Mouse (Mus musculus): ENCODE measurements around the gene Zfp526. TPM values are rescaled to one million over a fixed set of nuclear protein-coding genes. Genes with fewer than 3 reads are reported as not detected.

Zfp526 gene
- polyA plus RNA-seq, 1 experiment from 2014 or later, result 2.8 TPM

- no peak for ATAC-seq (ENCODE audit: low FRiP score, low read depth)
- no peaks in the 10 kb centered on the region for H3K36me3 ChIP-seq
- no peak overlapping the region for H3K27ac ChIP-seq
- H3K9ac ChIP-seq, result no peak overlapping the region
- 89% methylated on average over 11 of the region's 11 CpGs for WGBS
- H3K4me3 ChIP-seq, result no peak overlapping the region
- H3K4me1 ChIP-seq, result no peaks in the 10 kb centered on the region
- no peak overlapping the region for H3K4me2 ChIP-seq (replicated peaks)
- no peaks in the 10 kb centered on the region for H3K9me3 ChIP-seq
- 0 out of 2 replicates have a peak, but pooled peaks cover 3% of the 10 kb centered on the region for H3K27me3 ChIP-seq
These were observed 30.4 kb upstream of the Zfp526 start for GRCm38 (mm10) chr7:25190806-25191205.

GRCm38 (mm10) chr7:25192110-25192509 is 29.1 kb upstream of the Zfp526 start:
- H3K27ac ChIP-seq, result no peak overlapping the region
- no peak overlapping the region for H3K4me3 ChIP-seq
- no peak overlapping the region for H3K4me2 ChIP-seq (replicated peaks)
- no peaks in the 10 kb centered on the region for H3K4me1 ChIP-seq
- H3K9ac ChIP-seq, result no peak overlapping the region
- H3K9me3 ChIP-seq, result no peaks in the 10 kb centered on the region
- 74% methylated on average over 8 of the region's 8 CpGs for WGBS
- ATAC-seq (ENCODE audit: low FRiP score, low read depth), result no peak
- H3K27me3 ChIP-seq, result no peaks in the 10 kb centered on the region
- no peaks in the 10 kb centered on the region for H3K36me3 ChIP-seq

GRCm38 (mm10) chr7:25195148-25195547 is 26.1 kb upstream of the Zfp526 start:
- H3K9ac ChIP-seq, result no peak overlapping the region
- H3K4me3 ChIP-seq, result no peak overlapping the region
- no peaks in the 10 kb centered on the region for H3K9me3 ChIP-seq
- WGBS, result 59% methylated on average over 3 of the region's 3 CpGs
- no peak overlapping the region for H3K4me2 ChIP-seq (replicated peaks)
- H3K36me3 ChIP-seq, result no peaks in the 10 kb centered on the region
- ATAC-seq (ENCODE audit: low FRiP score, low read depth), result no peak
- H3K4me1 ChIP-seq, result no peaks in the 10 kb centered on the region
- H3K27ac ChIP-seq, result no peak overlapping the region
- H3K27me3 ChIP-seq, result no peaks in the 10 kb centered on the region

- Histone ChIP-seq H3K27ac (no peak overlapping the region), H3K9me3 (no peaks in the 10 kb centered on the region), H3K27me3 (no peaks in the 10 kb centered on the region), H3K4me1 (no peaks in the 10 kb centered on the region), H3K9ac (no peak overlapping the region), H3K4me3 (no peak overlapping the region), H3K4me2 (replicated peaks) (no peak overlapping the region), H3K36me3 (0 out of 2 replicates have a peak, but pooled peaks cover 3% of the 10 kb centered on the region)
- 81% methylated on average over 9 of the region's 9 CpGs for WGBS
- no peak for ATAC-seq (ENCODE audit: low FRiP score, low read depth)
These were observed 25.1 kb upstream of the Zfp526 start for GRCm38 (mm10) chr7:25196107-25196506.

GRCm38 (mm10) chr7:25197384-25198018 is 23.7 kb upstream of the Zfp526 start:
- Histone ChIP-seq H3K27me3 (no peaks in the 10 kb centered on the region), H3K9me3 (no peaks in the 10 kb centered on the region), H3K36me3 (peaks cover 9% of the 10 kb centered on the region), H3K4me2 (replicated peaks) (no peak overlapping the region), H3K4me1 (no peaks in the 10 kb centered on the region), H3K4me3 (no peak overlapping the region), H3K27ac (no peak overlapping the region), H3K9ac (no peak overlapping the region)
- no peak for ATAC-seq (ENCODE audit: low FRiP score, low read depth)
- 70% methylated on average over 10 of the region's 10 CpGs for WGBS

- Histone ChIP-seq H3K9ac (no peak overlapping the region), H3K36me3 (peaks cover 61% of the 10 kb centered on the region), H3K27me3 (no peaks in the 10 kb centered on the region), H3K9me3 (no peaks in the 10 kb centered on the region), H3K4me1 (no peaks in the 10 kb centered on the region), H3K4me2 (replicated peaks) (no peak overlapping the region), H3K4me3 (no peak overlapping the region), H3K27ac (no peak overlapping the region)
- 78% methylated on average over 20 of the region's 20 CpGs for WGBS
- no peak for ATAC-seq (ENCODE audit: low FRiP score, low read depth)
These were observed 17.6 kb upstream of the Zfp526 start for GRCm38 (mm10) chr7:25203624-25204023.

- WGBS, result 85% methylated on average over 16 of the region's 16 CpGs
- peaks cover 80% of the 10 kb centered on the region for H3K36me3 ChIP-seq
These were observed 15.7 kb upstream of the Zfp526 start for GRCm38 (mm10) chr7:25205355-25206093.

GRCm38 (mm10) chr7:25206094-25206830 is 15.0 kb upstream of the Zfp526 start:
- H3K36me3 ChIP-seq, result peaks cover 84% of the 10 kb centered on the region
- WGBS, result 86% methylated on average over 16 of the region's 16 CpGs
- H3K4me2 ChIP-seq (replicated peaks), result no peak overlapping the region
- no peak overlapping the region for H3K9ac ChIP-seq
- H3K9me3 ChIP-seq, result no peaks in the 10 kb centered on the region
- no peaks in the 10 kb centered on the region for H3K27me3 ChIP-seq
- no peak overlapping the region for H3K27ac ChIP-seq
- no peak overlapping the region for H3K4me3 ChIP-seq
- no peak for ATAC-seq (ENCODE audit: low FRiP score, low read depth)
- H3K4me1 ChIP-seq, result no peaks in the 10 kb centered on the region

More at GRCm38 (mm10) chr7:25205355-25206093, 15.7 kb upstream of the Zfp526 start:
- Histone ChIP-seq H3K4me3 (no peak overlapping the region), H3K4me2 (replicated peaks) (no peak overlapping the region), H3K27ac (no peak overlapping the region), H3K9me3 (no peaks in the 10 kb centered on the region), H3K27me3 (no peaks in the 10 kb centered on the region), H3K4me1 (no peaks in the 10 kb centered on the region), H3K9ac (no peak overlapping the region)
- ATAC-seq (ENCODE audit: low FRiP score, low read depth), result no peak

- no peaks in the 10 kb centered on the region for H3K27me3 ChIP-seq
- no peaks in the 10 kb centered on the region for H3K9me3 ChIP-seq
- no peak for ATAC-seq (ENCODE audit: low FRiP score, low read depth)
- no peaks in the 10 kb centered on the region for H3K4me1 ChIP-seq
- no peak overlapping the region for H3K4me2 ChIP-seq (replicated peaks)
- H3K9ac ChIP-seq, result no peak overlapping the region
- 58% methylated on average over 3 of the region's 3 CpGs for WGBS
- peaks cover 75% of the 10 kb centered on the region for H3K36me3 ChIP-seq
- H3K27ac ChIP-seq, result no peak overlapping the region
- H3K4me3 ChIP-seq, result no peak overlapping the region
These were observed 12.0 kb upstream of the Zfp526 start for GRCm38 (mm10) chr7:25209161-25209622.

- WGBS, result 68% methylated on average over 4 of the region's 4 CpGs
- Histone ChIP-seq H3K36me3 (peaks cover 76% of the 10 kb centered on the region), H3K27me3 (no peaks in the 10 kb centered on the region), H3K4me3 (no peak overlapping the region), H3K9me3 (no peaks in the 10 kb centered on the region), H3K4me1 (no peaks in the 10 kb centered on the region), H3K4me2 (replicated peaks) (no peak overlapping the region), H3K9ac (no peak overlapping the region), H3K27ac (no peak overlapping the region)
- ATAC-seq (ENCODE audit: low FRiP score, low read depth), result no peak
These were observed 10.7 kb upstream of the Zfp526 start for GRCm38 (mm10) chr7:25210482-25210881.

- peaks cover 55% of the 10 kb centered on the region for H3K36me3 ChIP-seq
These were observed 8.1 kb upstream of the Zfp526 start for GRCm38 (mm10) chr7:25213099-25213498.

GRCm38 (mm10) chr7:25214172-25214571 is 7.1 kb upstream of the Zfp526 start:
- H3K27ac ChIP-seq, result no peak overlapping the region
- H3K4me1 ChIP-seq, result peaks cover 10% of the 10 kb centered on the region
- no peaks in the 10 kb centered on the region for H3K9me3 ChIP-seq
- no peaks in the 10 kb centered on the region for H3K27me3 ChIP-seq
- no peak overlapping the region for H3K4me2 ChIP-seq (replicated peaks)
- ATAC-seq (ENCODE audit: low FRiP score, low read depth), result no peak
- WGBS, result 82% methylated on average over 2 of the region's 2 CpGs
- H3K9ac ChIP-seq, result no peak overlapping the region
- no peak overlapping the region for H3K4me3 ChIP-seq
- H3K36me3 ChIP-seq, result peaks cover 44% of the 10 kb centered on the region

More at GRCm38 (mm10) chr7:25213099-25213498, 8.1 kb upstream of the Zfp526 start:
- ATAC-seq (ENCODE audit: low FRiP score, low read depth), result no peak
- no peak overlapping the region for H3K27ac ChIP-seq
- WGBS, result 79% methylated on average over 3 of the region's 3 CpGs
- no peak overlapping the region for H3K9ac ChIP-seq
- no peaks in the 10 kb centered on the region for H3K9me3 ChIP-seq
- no peak overlapping the region for H3K4me2 ChIP-seq (replicated peaks)
- peaks cover 2% of the 10 kb centered on the region for H3K4me1 ChIP-seq
- H3K4me3 ChIP-seq, result no peak overlapping the region
- no peaks in the 10 kb centered on the region for H3K27me3 ChIP-seq
